Mouse (Mus musculus): ENCODE measurements at regions not wholly inside any gene's neighbourhood (a gene's known extent, or its start where the extent isn't known, plus 50 kb on each side); places are given as distances from the start of the nearest gene placed in this dataset.

DNA sequence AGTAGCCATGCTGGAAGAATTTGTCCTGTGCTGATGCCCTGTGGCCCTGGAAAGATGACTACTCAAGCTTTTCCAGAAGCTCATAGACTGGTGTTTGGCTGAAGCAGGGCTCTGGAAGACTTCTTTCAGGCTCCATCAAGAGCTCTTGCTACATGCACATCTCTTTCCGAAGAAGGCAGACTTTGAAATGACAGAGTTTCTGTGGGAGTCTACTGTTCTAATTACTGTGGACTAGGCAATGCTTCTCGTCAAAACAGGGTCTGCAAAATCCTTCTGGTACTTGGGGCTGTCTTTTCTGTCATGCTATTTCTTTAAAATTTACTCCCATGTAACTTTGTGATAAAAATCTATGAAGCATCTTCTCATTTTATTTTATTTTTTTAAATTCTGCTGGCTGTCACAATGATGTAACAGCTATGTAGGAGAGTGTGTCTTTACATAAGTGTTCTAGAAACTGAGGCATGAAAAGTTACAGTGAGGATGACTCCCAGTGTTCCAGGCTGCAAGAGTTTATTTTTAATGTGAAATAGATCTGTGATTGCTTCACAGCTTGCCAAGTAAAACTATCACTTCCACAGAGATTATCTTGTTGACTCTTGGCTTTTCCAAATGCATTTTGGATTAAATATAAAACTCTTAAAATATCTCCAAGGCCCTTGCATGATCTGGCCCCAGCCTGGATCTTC is 244.9 kb upstream of the Nmur2 start:
- Histone ChIP-seq H3K9ac (ENCODE audit: low read depth, poor library complexity, severe bottlenecking) (no peak overlapping the region), H3K36me3 (ENCODE audit: control insufficient read depth, insufficient read depth, low read length, poor library complexity, severe bottlenecking) (no peaks in the 10 kb centered on the region), H3K27ac (ENCODE audit: insufficient read depth, low read length) (no peak overlapping the region), H3K4me1 (ENCODE audit: control insufficient read depth, insufficient read depth, low read length) (no peaks in the 10 kb centered on the region), H3K27me3 (ENCODE audit: control insufficient read depth, insufficient read depth, low read length, poor library complexity, severe bottlenecking) (no peaks in the 10 kb centered on the region), H3K9me3 (replicated peaks; ENCODE audit: control insufficient read depth, insufficient read depth, low read length, poor library complexity, severe bottlenecking) (no peaks in the 10 kb centered on the region), H3K4me3 (ENCODE audit: low read depth, low read length) (no peak overlapping the region)
- TF ChIP-seq POLR2A (IDR thresholded peaks at IDR 0.05; ENCODE audit: insufficient read depth, low read length) (no peak), EP300 (IDR thresholded peaks at IDR 0.05; ENCODE audit: insufficient read depth, low read depth, low read length) (no peak), CTCF (IDR thresholded peaks at IDR 0.05; ENCODE audit: low read depth, low read length) (no peak)

DNA sequence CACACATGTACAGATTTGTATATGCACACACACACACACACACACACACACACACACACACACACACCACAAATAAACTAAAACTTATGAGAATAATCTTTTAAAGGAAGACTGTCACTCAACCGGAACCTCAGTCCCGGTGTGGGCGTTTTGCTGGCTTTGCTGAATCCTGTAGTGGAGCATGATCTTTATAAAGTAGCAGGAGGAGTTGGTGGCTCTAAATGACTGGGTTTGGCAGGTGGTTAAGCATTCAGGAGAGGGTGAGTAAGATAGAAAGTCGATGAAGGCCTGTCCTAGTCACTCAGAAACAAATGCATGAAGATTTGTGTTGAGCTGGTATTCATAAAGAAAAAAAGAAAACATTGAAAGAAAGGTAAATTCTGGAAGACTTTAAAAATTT is 240.4 kb upstream of the Nmur2 start:
- TF ChIP-seq POLR2A (IDR thresholded peaks at IDR 0.05; ENCODE audit: insufficient read depth, low read length) (no peak), CTCF (IDR thresholded peaks at IDR 0.05; ENCODE audit: low read depth, low read length) (no peak), EP300 (IDR thresholded peaks at IDR 0.05; ENCODE audit: insufficient read depth, low read depth, low read length) (no peak)
- H3K9ac ChIP-seq (ENCODE audit: low read depth, poor library complexity, severe bottlenecking), result no peak overlapping the region
- H3K27ac ChIP-seq (ENCODE audit: insufficient read depth, low read length), result no peak overlapping the region
- H3K27me3 ChIP-seq (ENCODE audit: control insufficient read depth, insufficient read depth, low read length, poor library complexity, severe bottlenecking), result no peaks in the 10 kb centered on the region
- no peak overlapping the region for H3K4me3 ChIP-seq (ENCODE audit: low read depth, low read length)
- no peaks in the 10 kb centered on the region for H3K4me1 ChIP-seq (ENCODE audit: control insufficient read depth, insufficient read depth, low read length)
- no peaks in the 10 kb centered on the region for H3K36me3 ChIP-seq (ENCODE audit: control insufficient read depth, insufficient read depth, low read length, poor library complexity, severe bottlenecking)
- no peaks in the 10 kb centered on the region for H3K9me3 ChIP-seq (replicated peaks; ENCODE audit: control insufficient read depth, insufficient read depth, low read length, poor library complexity, severe bottlenecking)

GRCm38 (mm10) chr11:56280216-56280615 is 239.4 kb upstream of the Nmur2 start:
- TF ChIP-seq EP300 (IDR thresholded peaks at IDR 0.05; ENCODE audit: insufficient read depth, low read depth, low read length) (no peak), POLR2A (IDR thresholded peaks at IDR 0.05; ENCODE audit: insufficient read depth, low read length) (no peak)
- Histone ChIP-seq H3K4me1 (ENCODE audit: control insufficient read depth, insufficient read depth, low read length) (no peaks in the 10 kb centered on the region), H3K27ac (ENCODE audit: insufficient read depth, low read length) (no peak overlapping the region), H3K36me3 (ENCODE audit: control insufficient read depth, insufficient read depth, low read length, poor library complexity, severe bottlenecking) (no peaks in the 10 kb centered on the region), H3K9me3 (replicated peaks; ENCODE audit: control insufficient read depth, insufficient read depth, low read length, poor library complexity, severe bottlenecking) (no peaks in the 10 kb centered on the region), H3K9ac (ENCODE audit: low read depth, poor library complexity, severe bottlenecking) (no peak overlapping the region), H3K27me3 (ENCODE audit: control insufficient read depth, insufficient read depth, low read length, poor library complexity, severe bottlenecking) (no peaks in the 10 kb centered on the region), H3K4me3 (ENCODE audit: low read depth, low read length) (no peak overlapping the region)

- TF ChIP-seq EP300 (IDR thresholded peaks at IDR 0.05; ENCODE audit: insufficient read depth, low read depth, low read length) (no peak), POLR2A (IDR thresholded peaks at IDR 0.05; ENCODE audit: insufficient read depth, low read length) (no peak)
- Histone ChIP-seq H3K27me3 (ENCODE audit: control insufficient read depth, insufficient read depth, low read length, poor library complexity, severe bottlenecking) (no peaks in the 10 kb centered on the region; the same call in 1 of the 2 replicates), H3K27ac (ENCODE audit: insufficient read depth, low read length) (no peak overlapping the region), H3K36me3 (ENCODE audit: control insufficient read depth, insufficient read depth, low read length, poor library complexity, severe bottlenecking) (no peaks in the 10 kb centered on the region), H3K9ac (ENCODE audit: low read depth, poor library complexity, severe bottlenecking) (no peak overlapping the region), H3K9me3 (replicated peaks; ENCODE audit: control insufficient read depth, insufficient read depth, low read length, poor library complexity, severe bottlenecking) (no peaks in the 10 kb centered on the region), H3K4me1 (ENCODE audit: control insufficient read depth, insufficient read depth, low read length) (no peaks in the 10 kb centered on the region), H3K4me3 (ENCODE audit: low read depth, low read length) (no peak overlapping the region)
Observed at GRCm38 (mm10) chr11:56269915-56270493, 229.2 kb upstream of the Nmur2 start.

DNA sequence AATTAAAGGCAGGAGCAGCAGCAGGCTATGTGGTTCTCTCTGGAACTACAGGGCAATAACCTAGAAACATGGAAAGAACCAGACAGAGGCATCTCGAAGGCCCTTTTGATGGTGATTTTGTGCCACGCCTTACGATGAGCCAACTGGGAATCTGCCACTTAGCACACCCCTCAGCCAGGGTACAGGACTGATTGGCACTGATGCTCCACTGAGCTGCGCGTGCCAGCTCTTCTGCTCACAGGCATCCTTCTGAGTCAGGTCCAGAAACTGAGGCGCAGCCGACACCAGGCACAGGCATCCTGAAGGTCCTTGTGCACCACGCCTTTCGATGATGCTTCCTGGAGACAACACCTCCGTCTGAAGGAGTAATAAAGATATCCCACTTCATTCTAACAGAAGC is 221.9 kb upstream of the Nmur2 start:
- no peaks in the 10 kb centered on the region for H3K4me1 ChIP-seq (ENCODE audit: control insufficient read depth, insufficient read depth, low read length)
- no peaks in the 10 kb centered on the region for H3K36me3 ChIP-seq (ENCODE audit: control insufficient read depth, insufficient read depth, low read length, poor library complexity, severe bottlenecking)
- H3K9ac ChIP-seq (ENCODE audit: low read depth, poor library complexity, severe bottlenecking), result no peak overlapping the region
- H3K9me3 ChIP-seq (replicated peaks; ENCODE audit: control insufficient read depth, insufficient read depth, low read length, poor library complexity, severe bottlenecking), result no peaks in the 10 kb centered on the region
- TF ChIP-seq CTCF (IDR thresholded peaks at IDR 0.05; ENCODE audit: low read depth, low read length) (no peak), POLR2A (IDR thresholded peaks at IDR 0.05; ENCODE audit: insufficient read depth, low read length) (no peak), EP300 (IDR thresholded peaks at IDR 0.05; ENCODE audit: insufficient read depth, low read depth, low read length) (no peak)
- H3K27me3 ChIP-seq (ENCODE audit: control insufficient read depth, insufficient read depth, low read length, poor library complexity, severe bottlenecking), result no peaks in the 10 kb centered on the region
- no peak overlapping the region for H3K27ac ChIP-seq (ENCODE audit: insufficient read depth, low read length)
- no peak overlapping the region for H3K4me3 ChIP-seq (ENCODE audit: low read depth, low read length)

DNA sequence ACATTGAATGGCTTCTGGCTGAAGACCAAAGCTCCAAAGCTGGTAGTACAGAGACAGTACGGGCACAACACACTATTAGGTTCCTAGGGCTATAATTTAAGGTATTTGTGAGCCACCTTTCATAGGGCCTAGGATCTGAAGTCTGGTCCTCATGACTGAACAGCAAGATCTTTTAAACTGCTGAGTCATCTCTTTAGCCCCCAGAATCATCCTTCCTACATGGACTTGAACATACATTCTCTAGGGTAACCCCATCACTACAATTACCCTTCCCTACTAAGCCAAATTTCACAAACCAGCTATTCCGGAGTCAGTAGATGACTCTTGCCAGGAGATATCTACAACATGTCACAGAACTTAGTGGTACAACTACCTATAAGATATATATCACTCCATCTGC is 215.5 kb upstream of the Nmur2 start:
- Histone ChIP-seq H3K27me3 (ENCODE audit: control insufficient read depth, insufficient read depth, low read length, poor library complexity, severe bottlenecking) (no peaks in the 10 kb centered on the region; the same call in 1 of the 2 replicates), H3K9ac (ENCODE audit: low read depth, poor library complexity, severe bottlenecking) (no peak overlapping the region), H3K4me3 (ENCODE audit: low read depth, low read length) (no peak overlapping the region), H3K27ac (ENCODE audit: insufficient read depth, low read length) (no peak overlapping the region), H3K4me1 (ENCODE audit: control insufficient read depth, insufficient read depth, low read length) (no peaks in the 10 kb centered on the region), H3K9me3 (replicated peaks; ENCODE audit: control insufficient read depth, insufficient read depth, low read length, poor library complexity, severe bottlenecking) (no peaks in the 10 kb centered on the region), H3K36me3 (ENCODE audit: control insufficient read depth, insufficient read depth, low read length, poor library complexity, severe bottlenecking) (no peaks in the 10 kb centered on the region)
- TF ChIP-seq POLR2A (IDR thresholded peaks at IDR 0.05; ENCODE audit: insufficient read depth, low read length) (no peak), CTCF (IDR thresholded peaks at IDR 0.05; ENCODE audit: low read depth, low read length) (no peak), EP300 (IDR thresholded peaks at IDR 0.05; ENCODE audit: insufficient read depth, low read depth, low read length) (no peak)

Data from ES-Bruce4 (cell line).